Mouse (Mus musculus) spleen, adult 2 months (tissue): ENCODE data around the gene Fam178b.

ENCODE experiments used
- CTCF ChIP-seq: fragments of 200-500 bp; IDR thresholded peaks from 2 replicates; pipeline ENCODE4 v1.5.1; 2011; ENCODE audit warnings: mild to moderate bottlenecking, inconsistent platforms; ENCODE audit not compliant: insufficient read depth, insufficient read length, insufficient replicate concordance; ENCODE audit errors: extremely low read depth
- POLR2A ChIP-seq: fragments of 200-500 bp; IDR thresholded peaks from 2 replicates; pipeline ENCODE4 v1.6.1; 2011; ENCODE audit warnings: low read depth, low read length, inconsistent platforms

- TF ChIP-seq POLR2A (no peak), CTCF (no peak)
Measured at GRCm38 (mm10) chr1:36545845-36546600, 137.0 kb downstream of the Fam178b start.
